Mouse (Mus musculus): ENCODE results near the gene Fhit. TPM values are rescaled to one million over a fixed set of nuclear protein-coding genes. Genes with fewer than 3 reads are reported as not detected.

Fhit gene
- polyA plus RNA-seq, 1 experiment, result not detected

- Histone ChIP-seq H3K27ac (ENCODE audit: control insufficient read depth, insufficient read depth, low read depth, low read length, poor library complexity) (no peak overlapping the region), H3K4me3 (replicated peaks; ENCODE audit: control insufficient read depth, low read depth, low read length) (no peak overlapping the region), H3K4me1 (ENCODE audit: control insufficient read depth, insufficient read depth, low read length) (no peaks in the 10 kb centered on the region)
- TF ChIP-seq CTCF (IDR thresholded peaks at IDR 0.05; ENCODE audit: control insufficient read depth, insufficient read depth, low read length), result no peak
- no peak for TF ChIP-seq POLR2A (IDR thresholded peaks at IDR 0.05; ENCODE audit: borderline replicate concordance, control insufficient read depth, low read depth, low read length)
- 69% methylated on average over 2 of the region's 2 CpGs for WGBS
Observed at GRCm38 (mm10) chr14:10659326-10659725, 502.5 kb downstream of the Fhit start.

GRCm38 (mm10) chr14:10658219-10658618 is 503.6 kb downstream of the Fhit start:
- TF ChIP-seq POLR2A (IDR thresholded peaks at IDR 0.05; ENCODE audit: borderline replicate concordance, control insufficient read depth, low read depth, low read length) (no peak), CTCF (IDR thresholded peaks at IDR 0.05; ENCODE audit: control insufficient read depth, insufficient read depth, low read length) (no peak)
- Histone ChIP-seq H3K4me3 (replicated peaks; ENCODE audit: control insufficient read depth, low read depth, low read length) (no peak overlapping the region), H3K4me1 (ENCODE audit: control insufficient read depth, insufficient read depth, low read length) (no peaks in the 10 kb centered on the region), H3K27ac (ENCODE audit: control insufficient read depth, insufficient read depth, low read depth, low read length, poor library complexity) (no peak overlapping the region)
- 73% methylated on average over 1 of the region's 1 CpGs for WGBS

- Histone ChIP-seq H3K4me3 (replicated peaks; ENCODE audit: control insufficient read depth, low read depth, low read length) (no peak overlapping the region), H3K27ac (ENCODE audit: control insufficient read depth, insufficient read depth, low read depth, low read length, poor library complexity) (no peak overlapping the region), H3K4me1 (ENCODE audit: control insufficient read depth, insufficient read depth, low read length) (no peaks in the 10 kb centered on the region)
- TF ChIP-seq CTCF (IDR thresholded peaks at IDR 0.05; ENCODE audit: control insufficient read depth, insufficient read depth, low read length), result no peak
- TF ChIP-seq POLR2A (IDR thresholded peaks at IDR 0.05; ENCODE audit: borderline replicate concordance, control insufficient read depth, low read depth, low read length), result no peak
- WGBS, result 74% methylated on average over 3 of the region's 3 CpGs
Observed at GRCm38 (mm10) chr14:10657364-10657763, 504.5 kb downstream of the Fhit start.

GRCm38 (mm10) chr14:10655842-10656241 is 506.0 kb downstream of the Fhit start:
- 58% methylated on average over 3 of the region's 3 CpGs for WGBS
- TF ChIP-seq CTCF (IDR thresholded peaks at IDR 0.05; ENCODE audit: control insufficient read depth, insufficient read depth, low read length) (no peak), POLR2A (IDR thresholded peaks at IDR 0.05; ENCODE audit: borderline replicate concordance, control insufficient read depth, low read depth, low read length) (no peak)
- no peak overlapping the region for H3K27ac ChIP-seq (ENCODE audit: control insufficient read depth, insufficient read depth, low read depth, low read length, poor library complexity)
- no peaks in the 10 kb centered on the region for H3K4me1 ChIP-seq (ENCODE audit: control insufficient read depth, insufficient read depth, low read length)
- no peak overlapping the region for H3K4me3 ChIP-seq (replicated peaks; ENCODE audit: control insufficient read depth, low read depth, low read length)

- Histone ChIP-seq H3K4me1 (ENCODE audit: control insufficient read depth, insufficient read depth, low read length) (no peaks in the 10 kb centered on the region), H3K27ac (ENCODE audit: control insufficient read depth, insufficient read depth, low read depth, low read length, poor library complexity) (no peak overlapping the region), H3K4me3 (replicated peaks; ENCODE audit: control insufficient read depth, low read depth, low read length) (no peak overlapping the region)
- TF ChIP-seq CTCF (IDR thresholded peaks at IDR 0.05; ENCODE audit: control insufficient read depth, insufficient read depth, low read length) (no peak), POLR2A (IDR thresholded peaks at IDR 0.05; ENCODE audit: borderline replicate concordance, control insufficient read depth, low read depth, low read length) (no peak)
Observed at GRCm38 (mm10) chr14:10647832-10648231, 514.0 kb downstream of the Fhit start.

- TF ChIP-seq CTCF (IDR thresholded peaks at IDR 0.05; ENCODE audit: control insufficient read depth, insufficient read depth, low read length) (no peak), POLR2A (IDR thresholded peaks at IDR 0.05; ENCODE audit: borderline replicate concordance, control insufficient read depth, low read depth, low read length) (no peak)
- 64% methylated on average over 3 of the region's 3 CpGs for WGBS
- H3K4me3 ChIP-seq (replicated peaks; ENCODE audit: control insufficient read depth, low read depth, low read length), result no peak overlapping the region
- no peak overlapping the region for H3K27ac ChIP-seq (ENCODE audit: control insufficient read depth, insufficient read depth, low read depth, low read length, poor library complexity)
- H3K4me1 ChIP-seq (ENCODE audit: control insufficient read depth, insufficient read depth, low read length), result no peaks in the 10 kb centered on the region
Observed at GRCm38 (mm10) chr14:10631783-10632182, 530.1 kb downstream of the Fhit start.

- Histone ChIP-seq H3K27ac (ENCODE audit: control insufficient read depth, insufficient read depth, low read depth, low read length, poor library complexity) (no peak overlapping the region), H3K4me3 (replicated peaks; ENCODE audit: control insufficient read depth, low read depth, low read length) (no peak overlapping the region), H3K4me1 (ENCODE audit: control insufficient read depth, insufficient read depth, low read length) (no peaks in the 10 kb centered on the region)
- TF ChIP-seq POLR2A (IDR thresholded peaks at IDR 0.05; ENCODE audit: borderline replicate concordance, control insufficient read depth, low read depth, low read length) (no peak), CTCF (IDR thresholded peaks at IDR 0.05; ENCODE audit: control insufficient read depth, insufficient read depth, low read length) (no peak)
- 79% methylated on average over 2 of the region's 2 CpGs for WGBS
Observed at GRCm38 (mm10) chr14:10630831-10631360, 530.9 kb downstream of the Fhit start.

GRCm38 (mm10) chr14:10593467-10593866 is 568.4 kb downstream of the Fhit start:
- no peak overlapping the region for H3K27ac ChIP-seq (ENCODE audit: control insufficient read depth, insufficient read depth, low read depth, low read length, poor library complexity)
- H3K4me3 ChIP-seq (replicated peaks; ENCODE audit: control insufficient read depth, low read depth, low read length), result no peak overlapping the region
- 11% methylated on average over 5 of the region's 5 CpGs for WGBS
- no peak for TF ChIP-seq POLR2A (IDR thresholded peaks at IDR 0.05; ENCODE audit: borderline replicate concordance, control insufficient read depth, low read depth, low read length)
- no peaks in the 10 kb centered on the region for H3K4me1 ChIP-seq (ENCODE audit: control insufficient read depth, insufficient read depth, low read length)

GRCm38 (mm10) chr14:10568937-10569552 is 592.8 kb downstream of the Fhit start:
- Histone ChIP-seq H3K27ac (ENCODE audit: control insufficient read depth, insufficient read depth, low read depth, low read length, poor library complexity) (no peak overlapping the region), H3K4me3 (replicated peaks; ENCODE audit: control insufficient read depth, low read depth, low read length) (no peak overlapping the region), H3K4me1 (ENCODE audit: control insufficient read depth, insufficient read depth, low read length) (no peaks in the 10 kb centered on the region)
- WGBS, result 84% methylated on average over 3 of the region's 3 CpGs
- TF ChIP-seq POLR2A (IDR thresholded peaks at IDR 0.05; ENCODE audit: borderline replicate concordance, control insufficient read depth, low read depth, low read length) (no peak), CTCF (IDR thresholded peaks at IDR 0.05; ENCODE audit: control insufficient read depth, insufficient read depth, low read length) (no peak)

Data from bone marrow, adult 2 months (tissue).